Mouse (Mus musculus) thymus, postnatal 4 days (tissue): ENCODE results near the gene Umod.
A peak's percentile ranks its signal among the peaks of the same experiment; 100 is the strongest.

Source experiments
- DNase-seq: peaks from one replicate; pipeline ENCODE4 v3.0.0; 2021

The Umod gene

GRCm38 (mm10) chr7:119479256-119479655, at the start of gene Umod:
Umod (minus strand) TSS chr7:119479282.
- DNase-seq, result no peak

- no peak for DNase-seq
These were observed 49.5 kb upstream of the Umod start for GRCm38 (mm10) chr7:119528617-119529016.

GRCm38 (mm10) chr7:119527548-119527947, 48.5 kb upstream of the Umod start:
- no peak for DNase-seq

- no peak for DNase-seq
These were observed 48.1 kb upstream of the Umod start for GRCm38 (mm10) chr7:119527135-119527534.

GRCm38 (mm10) chr7:119526486-119526885, 47.4 kb upstream of the Umod start:
- DNase-seq, result no peak

GRCm38 (mm10) chr7:119525881-119526281, 46.8 kb upstream of the Umod start:
- no peak for DNase-seq

- no peak for DNase-seq
These were observed 44.3 kb upstream of the Umod start, which contains the start of gene Pdilt for GRCm38 (mm10) chr7:119523389-119523788. Pdilt (minus strand) TSS chr7:119523489.

GRCm38 (mm10) chr7:119522385-119522784, 43.3 kb upstream of the Umod start:
- DNase-seq, result no peak

GRCm38 (mm10) chr7:119521816-119522215, 42.7 kb upstream of the Umod start:
- DNase-seq, result no peak

- DNase-seq, result peak; percentile 66
These were observed 40.6 kb upstream of the Umod start for GRCm38 (mm10) chr7:119519654-119520053.

GRCm38 (mm10) chr7:119519163-119519562, 40.1 kb upstream of the Umod start, which contains the start of gene Acsm5:
Acsm5 (plus strand) TSS chr7:119519463.
- DNase-seq, result no peak

- no peak for DNase-seq
These were observed 37.1 kb upstream of the Umod start for GRCm38 (mm10) chr7:119516272-119516558.

GRCm38 (mm10) chr7:119515492-119516271, 36.6 kb upstream of the Umod start:
- DNase-seq, result peak; percentile 49

- DNase-seq, result peak; percentile 19
These were observed 34.0 kb upstream of the Umod start for GRCm38 (mm10) chr7:119513056-119513455.

- DNase-seq, result no peak
These were observed 32.1 kb upstream of the Umod start for GRCm38 (mm10) chr7:119511143-119511542.

- no peak for DNase-seq
These were observed 11.1 kb upstream of the Umod start for GRCm38 (mm10) chr7:119490041-119490780.

- DNase-seq, result no peak
These were observed 7.6 kb upstream of the Umod start for GRCm38 (mm10) chr7:119486683-119487082.

GRCm38 (mm10) chr7:119484154-119484553, 5.1 kb upstream of the Umod start:
- no peak for DNase-seq

GRCm38 (mm10) chr7:119476500-119477389, 2.3 kb downstream of the Umod start:
- peak; percentile 5 for DNase-seq

GRCm38 (mm10) chr7:119459185-119459584, 19.9 kb downstream of the Umod start, which contains the start of gene Gp2:
Gp2 (minus strand) TSS chr7:119459285.
- DNase-seq, result no peak

- no peak for DNase-seq
These were observed 24.9 kb downstream of the Umod start for GRCm38 (mm10) chr7:119454192-119454591.

- DNase-seq, result no peak
These were observed 35.2 kb downstream of the Umod start for GRCm38 (mm10) chr7:119443849-119444248.

- DNase-seq, result no peak
These were observed 37.1 kb downstream of the Umod start for GRCm38 (mm10) chr7:119441938-119442337.
